Mouse (Mus musculus): ENCODE results near the gene Zfp385a.

Gene Zfp385a

GRCm38 (mm10) chr15:103336996-103337667, 2.8 kb downstream of the Zfp385a start:
- no peak for DNase-seq (ENCODE audit: low spot score in 2 of 2)

DNA sequence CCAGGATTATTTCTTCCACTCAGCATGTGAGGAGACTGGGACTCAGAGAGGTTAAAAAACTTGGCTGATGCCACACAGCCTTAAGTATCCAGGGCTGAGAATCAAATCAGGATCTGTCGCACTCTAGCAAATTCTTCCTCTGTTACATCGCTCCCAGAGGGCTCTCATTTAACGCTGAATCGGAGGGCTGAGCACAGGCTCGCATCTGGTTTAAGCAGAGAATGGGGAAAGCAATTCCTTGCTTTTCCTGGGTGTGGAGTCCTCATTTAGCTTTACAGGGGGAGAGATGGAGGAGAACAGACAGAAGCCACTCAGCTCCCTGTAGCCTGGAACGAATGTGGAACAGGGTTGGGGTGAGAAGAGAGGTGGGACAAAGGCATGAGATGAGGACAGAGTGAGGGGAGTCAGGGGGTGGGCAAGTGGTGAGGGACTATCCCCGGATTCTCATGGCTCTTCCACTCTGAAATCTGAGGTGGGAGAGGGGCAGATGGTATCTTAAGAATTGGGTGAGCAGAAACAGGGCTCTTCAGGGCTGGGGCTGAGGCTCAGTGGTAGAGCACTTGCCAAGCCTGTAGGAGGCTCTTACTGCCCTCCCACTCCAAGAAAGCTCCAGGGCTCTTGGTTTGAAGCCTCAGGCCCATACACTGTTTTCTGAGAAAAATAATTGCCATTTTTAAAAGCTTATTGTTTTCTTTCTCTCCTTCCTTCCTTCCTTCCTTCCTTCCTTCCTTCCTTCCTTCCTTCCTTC, 4.2 kb downstream of the Zfp385a start:
- no peak for DNase-seq (ENCODE audit: low spot score in 2 of 2)

DNA sequence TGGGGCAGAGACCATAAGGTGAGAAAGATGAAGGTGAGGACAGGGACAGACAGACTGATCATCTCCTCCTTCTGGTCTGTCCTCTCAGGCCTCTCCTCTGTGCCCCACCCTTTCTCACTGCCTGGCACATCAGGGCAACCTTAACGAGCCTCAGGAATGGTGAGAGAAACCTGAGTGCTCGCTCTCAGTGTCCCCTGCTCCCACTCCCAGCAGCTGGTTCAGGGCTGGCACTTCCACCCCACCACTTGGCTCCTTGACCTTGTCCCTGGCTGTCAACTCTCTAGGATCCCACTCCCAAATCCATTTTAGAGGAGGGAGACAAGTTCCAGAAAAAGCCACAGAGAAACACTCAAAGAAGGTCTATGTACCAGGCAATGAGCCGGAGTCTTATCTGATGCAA, 4.9 kb downstream of the Zfp385a start:
- DNase-seq (ENCODE audit: low spot score in 2 of 2): no peak

DNA sequence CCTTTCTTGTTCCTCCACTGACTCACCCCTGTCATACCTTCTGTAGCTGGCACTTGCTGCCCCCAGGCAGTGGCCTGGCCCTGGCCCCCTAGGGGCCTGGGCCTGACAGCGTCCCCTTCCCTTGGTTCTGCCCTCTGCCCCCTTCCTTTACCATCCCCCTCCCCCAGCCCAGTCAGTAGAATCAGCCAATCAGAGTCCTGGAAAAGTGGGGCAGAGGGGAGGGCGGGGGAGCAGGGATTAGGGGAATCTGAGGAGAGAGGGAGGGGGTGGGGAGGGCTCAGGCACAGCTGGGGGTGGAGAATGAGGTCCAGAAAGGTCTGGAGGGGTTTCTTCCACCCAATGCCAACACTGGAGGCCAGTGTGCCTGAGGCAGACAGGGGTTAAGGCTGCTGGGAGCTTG, 5.7 kb downstream of the Zfp385a start:
- no peak for DNase-seq (ENCODE audit: low spot score in 2 of 2)

DNA sequence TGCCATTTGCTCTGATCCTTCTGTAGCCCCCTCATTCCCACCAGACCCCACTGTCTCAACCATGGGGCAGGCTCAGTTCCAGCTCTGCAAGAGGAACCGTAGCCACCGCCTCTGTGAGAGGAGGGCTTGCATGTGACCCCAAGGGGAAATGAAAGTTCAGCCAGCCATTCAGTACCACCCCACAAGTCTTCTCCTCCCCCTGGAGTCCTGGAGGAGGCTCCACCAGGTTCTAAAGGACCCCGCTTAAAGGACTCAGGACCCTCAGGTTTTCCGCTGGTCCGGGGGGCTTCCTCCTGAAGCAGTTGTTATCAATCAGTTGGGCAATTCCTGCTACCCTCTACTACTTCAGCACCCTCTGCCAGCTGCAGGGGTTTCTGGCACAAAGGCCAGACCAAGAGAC, 6.2 kb downstream of the Zfp385a start:
- peak in 1 of 2 experiments; percentile 63 for DNase-seq (ENCODE audit: low spot score in 2 of 2)

- no peak for DNase-seq (ENCODE audit: low spot score in 2 of 2)
These were observed 6.7 kb downstream of the Zfp385a start for GRCm38 (mm10) chr15:103333081-103333615.

GRCm38 (mm10) chr15:103323455-103324247, 16.2 kb downstream of the Zfp385a start:
- peak; percentile 88 to 90 for DNase-seq (ENCODE audit: low spot score in 2 of 2)

DNA sequence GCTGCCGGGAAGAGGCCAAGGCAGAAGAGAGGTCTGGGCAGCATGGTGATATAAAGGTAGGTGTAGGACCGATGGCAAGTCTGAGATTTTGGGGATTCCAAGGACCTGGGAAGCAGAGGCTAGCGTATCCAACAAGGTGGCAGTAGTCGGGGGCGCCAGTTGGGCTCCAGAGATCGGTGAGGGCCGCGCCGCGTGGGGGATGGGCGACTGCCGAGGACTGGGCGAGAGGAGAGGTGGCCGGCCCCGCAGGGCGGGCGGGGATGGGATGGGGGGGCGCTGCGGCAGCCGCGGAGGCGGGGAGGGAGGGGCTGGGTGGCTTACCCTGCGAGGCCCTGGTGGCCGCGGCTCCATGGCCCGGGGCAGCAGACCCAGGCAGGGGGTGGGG, 16.8 kb downstream of the Zfp385a start:
- DNase-seq (ENCODE audit: low spot score in 2 of 2): no peak

DNA sequence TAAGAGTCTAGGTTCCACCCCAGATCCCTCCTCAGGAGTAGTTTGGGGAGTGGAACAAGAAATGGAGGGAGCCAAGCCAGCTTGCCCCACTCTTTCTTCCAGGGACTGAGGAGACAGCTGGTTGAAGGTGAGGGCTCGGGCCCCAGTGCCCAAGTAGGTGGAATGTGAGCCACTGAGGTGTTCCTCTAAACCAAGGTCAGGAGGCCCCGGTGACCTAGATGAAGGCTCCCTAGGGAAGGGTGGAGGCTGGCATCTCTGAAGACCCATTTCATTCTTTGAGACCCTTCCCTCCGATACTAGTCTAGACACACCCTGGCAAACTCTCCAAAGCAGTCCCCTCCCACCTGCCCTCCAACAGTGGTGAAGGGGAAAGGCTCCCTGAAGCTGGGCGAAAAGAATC, 17.5 kb downstream of the Zfp385a start:
- DNase-seq (ENCODE audit: low spot score in 2 of 2): no peak

GRCm38 (mm10) chr15:103321076-103321475, 18.8 kb downstream of the Zfp385a start:
- no peak for DNase-seq (ENCODE audit: low spot score in 2 of 2)

- peak; percentile 65 to 78 for DNase-seq (ENCODE audit: low spot score in 2 of 2)
These were observed 21.6 kb downstream of the Zfp385a start for GRCm38 (mm10) chr15:103318201-103318816.

GRCm38 (mm10) chr15:103317731-103318130, 22.2 kb downstream of the Zfp385a start:
- DNase-seq (ENCODE audit: low spot score in 2 of 2): no peak

- peak in 1 of 2 experiments; percentile 70 for DNase-seq (ENCODE audit: low spot score in 2 of 2)
These were observed 22.8 kb downstream of the Zfp385a start for GRCm38 (mm10) chr15:103317120-103317519.

DNA sequence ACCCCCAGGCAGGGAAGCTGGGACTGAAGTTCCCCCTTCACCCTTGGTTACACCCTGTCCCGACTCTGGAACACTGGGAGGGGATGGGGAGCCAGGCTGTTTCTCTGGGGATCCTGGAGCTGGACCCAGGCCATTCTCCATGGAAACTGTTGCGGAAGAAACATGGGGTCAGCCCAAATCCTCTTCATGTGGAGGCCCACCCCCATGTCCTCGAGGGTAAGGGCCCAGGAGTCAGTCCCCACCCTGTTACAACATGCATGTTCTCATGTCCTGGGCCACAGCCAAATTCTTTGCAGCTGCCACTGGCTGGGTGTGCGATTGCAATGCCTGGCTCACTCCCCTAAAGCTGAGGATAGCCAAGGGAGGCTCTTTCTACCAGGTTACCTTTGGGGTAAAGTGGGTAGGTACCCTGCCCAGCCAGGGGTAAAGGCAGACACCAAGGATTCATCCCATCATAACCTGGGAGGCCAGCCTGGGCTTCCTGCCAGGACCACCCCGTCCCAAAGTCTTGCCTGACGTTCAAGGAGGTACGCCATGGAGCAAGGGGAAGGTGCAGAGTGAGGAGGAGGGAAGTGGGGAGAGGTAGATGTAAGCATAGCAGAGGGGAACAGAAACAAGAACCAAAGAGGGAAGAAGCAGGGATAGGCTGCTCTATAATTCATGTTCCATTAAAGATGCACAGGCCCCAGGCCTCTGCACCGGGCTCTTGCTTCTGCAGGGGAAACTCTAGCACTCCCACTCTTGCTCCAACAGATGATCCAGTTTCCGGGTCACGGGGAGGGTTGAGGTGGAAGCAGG, 23.7 kb downstream of the Zfp385a start:
- peak; percentile 87 to 90 for DNase-seq (ENCODE audit: low spot score in 2 of 2)

GRCm38 (mm10) chr15:103315011-103315502, 24.8 kb downstream of the Zfp385a start:
- DNase-seq (ENCODE audit: low spot score in 2 of 2): peak in 1 of 2 experiments; percentile 74

DNA sequence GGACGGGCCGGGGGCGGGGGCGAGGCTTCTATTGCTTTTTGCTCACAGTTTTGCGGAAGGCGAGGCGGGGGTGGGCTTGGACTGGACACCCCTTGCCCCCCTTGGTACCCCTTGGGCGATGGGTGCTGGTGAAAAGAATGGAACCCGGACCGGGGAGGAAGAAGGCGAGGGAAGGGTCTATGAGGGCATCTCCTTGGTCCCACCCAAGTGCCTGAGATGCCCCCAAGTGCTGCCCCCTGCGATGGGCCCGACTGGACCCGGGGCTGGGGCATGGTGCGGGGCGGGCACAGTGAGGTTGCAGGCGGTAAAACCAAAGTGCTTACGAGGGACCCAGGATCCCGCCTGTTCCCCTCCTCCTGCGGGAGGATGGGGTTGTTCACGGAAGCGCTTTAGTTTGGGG, 25.7 kb downstream of the Zfp385a start:
- no peak for DNase-seq (ENCODE audit: low spot score in 2 of 2)

DNA sequence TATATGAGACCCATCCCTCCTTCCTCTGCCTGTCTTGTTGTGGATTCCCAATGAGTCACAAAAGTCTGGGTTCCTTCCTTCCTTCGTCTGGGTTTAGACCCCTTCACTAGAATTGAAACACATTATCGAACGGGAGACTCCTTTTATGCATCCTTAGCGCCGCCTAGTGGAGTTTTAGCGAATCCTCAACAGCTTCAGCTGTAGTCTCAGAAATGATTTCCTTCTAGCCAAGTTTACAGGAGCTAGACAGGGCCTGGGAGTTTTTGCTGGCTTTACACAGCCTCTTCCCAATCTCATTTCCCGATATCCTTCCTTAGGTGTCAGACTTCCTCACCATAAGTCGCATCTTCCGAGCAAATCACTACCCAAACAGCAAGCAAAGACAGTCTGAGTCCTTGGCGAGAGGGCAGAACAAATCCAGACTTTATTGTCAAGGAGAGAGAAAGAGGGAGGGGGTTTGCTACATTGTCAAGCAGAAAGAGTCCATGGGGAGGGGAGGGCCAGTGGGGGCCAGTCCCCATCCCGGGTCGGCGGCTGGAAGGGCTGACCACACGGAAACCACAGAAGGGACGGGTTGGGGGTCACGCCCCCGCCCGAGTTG, 26.3 kb downstream of the Zfp385a start:
- DNase-seq (ENCODE audit: low spot score in 2 of 2): peak in 1 of 2 experiments; percentile 53

GRCm38 (mm10) chr15:103310365-103310910, 29.5 kb downstream of the Zfp385a start, which contains the start of gene Gpr84:
Gene Gpr84 (minus strand): TSS chr15:103310612.
- no peak for DNase-seq (ENCODE audit: low spot score in 2 of 2)

GRCm38 (mm10) chr15:103308876-103309580, 30.9 kb downstream of the Zfp385a start:
- DNase-seq (ENCODE audit: low spot score in 2 of 2): no peak

All from heart, adult 9 months (tissue).